Mouse (Mus musculus): ENCODE data around the gene Gabrb1. TPM values are rescaled to one million over a fixed set of nuclear protein-coding genes. Genes with fewer than 3 reads are reported as not detected.

The Gabrb1 gene
- total RNA-seq (2023): not detected in 4 replicates

GRCm38 (mm10) chr5:71657482-71658114, at the start of gene Gabrb1:
TSS of gene Gabrb1 (plus strand) at chr5:71658113.

GRCm38 (mm10) chr5:71658115-71658497, 193 bp downstream of the Gabrb1 start, which contains the start of gene Gabra4:
TSS of gene Gabra4 (minus strand) at chr5:71658308.

GRCm38 (mm10) chr5:72167594-72168284, 509.8 kb downstream of the Gabrb1 start, which contains the start of gene Commd8:
TSS of gene Commd8 (minus strand) at chr5:72168189.

Other genes starting within 250 kb of the Gabrb1 start
- not detected in 4 replicates for gene Cox7b2, start 109.9 kb upstream of the Gabrb1 start, total RNA-seq (2023)
- not detected in 4 replicates for gene Gabra4, start 195 bp downstream of the Gabrb1 start, total RNA-seq (2023)